Mouse (Mus musculus) hindbrain, embryonic 16.5 days (tissue): ENCODE results near the gene Srl. TPM values are rescaled to one million over a fixed set of nuclear protein-coding genes. Genes with fewer than 3 reads are reported as not detected.
A peak's percentile ranks its signal among the peaks of the same experiment; 100 is the strongest.

Experiments
- ATAC-seq: fragments of 200-750 bp; cut with Nextera tagmentation; 2 replicates; pipeline ENCODE4 v1.8.0; 2017; ENCODE audit warnings: moderate TSS enrichment, moderate library complexity
- H3K27ac ChIP-seq: fragments of 300-500 bp; sonication (generic); 2 replicates; pipeline ENCODE4 v1.5.1; 2014; ENCODE audit warnings: low read depth, mild to moderate bottlenecking, control low read depth, low read length, moderate library complexity
- H3K27me3 ChIP-seq: fragments of 300-500 bp; sonication (generic); replicated peaks from 2 replicates; pipeline ENCODE4 v1.6.1; 2014; ENCODE audit warnings: low read length; ENCODE audit not compliant: control insufficient read depth, insufficient read depth
- H3K36me3 ChIP-seq: fragments of 300-500 bp; sonication (generic); 2 replicates; pipeline ENCODE4 v1.6.1; 2014; ENCODE audit warnings: mild to moderate bottlenecking, low read length, moderate library complexity, mixed read lengths; ENCODE audit not compliant: control insufficient read depth, insufficient read depth
- H3K4me1 ChIP-seq: fragments of 300-500 bp; sonication (generic); 2 replicates; pipeline ENCODE4 v1.6.1; 2014; ENCODE audit warnings: low read depth, low read length; ENCODE audit not compliant: control insufficient read depth, insufficient read depth
- H3K4me2 ChIP-seq: fragments of 300-500 bp; sonication (generic); 2 replicates; pipeline ENCODE4 v1.6.1; 2014; ENCODE audit warnings: mild to moderate bottlenecking, low read length, control low read depth, moderate library complexity
- H3K4me3 ChIP-seq: fragments of 300-500 bp; sonication (generic); 2 replicates; pipeline ENCODE4 v1.5.1; 2014; ENCODE audit warnings: mild to moderate bottlenecking, low read length, control low read depth, moderate library complexity
- H3K9ac ChIP-seq: fragments of 300-500 bp; sonication (generic); 2 replicates; pipeline ENCODE4 v1.6.1; 2014; ENCODE audit warnings: low read depth, mild to moderate bottlenecking, control low read depth, low read length, moderate library complexity
- H3K9me3 ChIP-seq: fragments of 300-500 bp; sonication (generic); 2 replicates; pipeline ENCODE4 v1.6.1; 2014; ENCODE audit warnings: mild to moderate bottlenecking, low read length, moderate library complexity; ENCODE audit not compliant: control insufficient read depth
- WGBS: fragments of 180-500 bp; shearing (Covaris S2); extraction: QIAGEN DNeasy Blood & Tissue Kit; methylation state at CpG from one replicate; pipeline ENCODE4 v1.1.7; 2014; 5-methylcytosine and 5-hydroxymethylcytosine counted together
- polyA plus RNA-seq: library from polyadenylated mRNA; unstranded; fragments of >200 nt; fragmentation: Nextera tagmentation; extraction: Ambion mirVana; gene quantifications from 2 replicates; pipeline ENCODE4 v1.2.1, GENCODE M21; 2015

Srl gene
- polyA plus RNA-seq, 1 experiment from 2014 or later, result 16.3 TPM

GRCm38 (mm10) chr16:4512661-4513438 lies 28.8 kb downstream of the Srl start:
- Histone ChIP-seq H3K4me2 (no peak overlapping the region), H3K9me3 (no peaks in the 10 kb centered on the region), H3K4me3 (no peak overlapping the region), H3K27me3 (no peaks in the 10 kb centered on the region), H3K4me1 (no peaks in the 10 kb centered on the region), H3K9ac (no peak overlapping the region), H3K36me3 (no peaks in the 10 kb centered on the region), H3K27ac (no peak overlapping the region)
- ATAC-seq, result peak; percentile 69; the same call in 1 of the 2 replicates
- 81% methylated on average over 3 of the region's 3 CpGs for WGBS

GRCm38 (mm10) chr16:4511371-4511770 lies 30.2 kb downstream of the Srl start:
- ATAC-seq, result no peak
- no peaks in the 10 kb centered on the region for H3K4me1 ChIP-seq
- 89% methylated on average over 2 of the region's 2 CpGs for WGBS
- no peak overlapping the region for H3K4me2 ChIP-seq
- H3K27ac ChIP-seq, result no peak overlapping the region
- no peaks in the 10 kb centered on the region for H3K36me3 ChIP-seq
- no peak overlapping the region for H3K4me3 ChIP-seq
- H3K9me3 ChIP-seq, result no peaks in the 10 kb centered on the region
- H3K27me3 ChIP-seq, result no peaks in the 10 kb centered on the region
- H3K9ac ChIP-seq, result no peak overlapping the region

GRCm38 (mm10) chr16:4506181-4506580 lies 35.4 kb downstream of the Srl start:
- no peaks in the 10 kb centered on the region for H3K36me3 ChIP-seq
- WGBS, result 80% methylated on average over 3 of the region's 3 CpGs
- H3K27me3 ChIP-seq, result no peaks in the 10 kb centered on the region
- H3K4me3 ChIP-seq, result no peak overlapping the region
- no peaks in the 10 kb centered on the region for H3K4me1 ChIP-seq
- no peak for ATAC-seq
- H3K4me2 ChIP-seq, result no peak overlapping the region
- no peak overlapping the region for H3K9ac ChIP-seq
- H3K9me3 ChIP-seq, result no peaks in the 10 kb centered on the region
- no peak overlapping the region for H3K27ac ChIP-seq

- Histone ChIP-seq H3K27me3 (no peaks in the 10 kb centered on the region), H3K36me3 (no peaks in the 10 kb centered on the region), H3K9ac (no peak overlapping the region), H3K4me3 (no peak overlapping the region), H3K9me3 (no peaks in the 10 kb centered on the region), H3K4me2 (no peak overlapping the region), H3K4me1 (no peaks in the 10 kb centered on the region), H3K27ac (no peak overlapping the region)
- no peak for ATAC-seq
- 97% methylated on average over 1 of the region's 1 CpGs for WGBS
Observed at GRCm38 (mm10) chr16:4503495-4503894, 38.1 kb downstream of the Srl start.

- H3K9me3 ChIP-seq, result no peaks in the 10 kb centered on the region
- no peaks in the 10 kb centered on the region for H3K36me3 ChIP-seq
- no peaks in the 10 kb centered on the region for H3K4me1 ChIP-seq
- H3K27ac ChIP-seq, result no peak overlapping the region
- no peak overlapping the region for H3K4me3 ChIP-seq
- H3K27me3 ChIP-seq, result no peaks in the 10 kb centered on the region
- H3K9ac ChIP-seq, result no peak overlapping the region
- H3K4me2 ChIP-seq, result no peak overlapping the region
- no peak for ATAC-seq
Observed at GRCm38 (mm10) chr16:4502568-4502967, 39.0 kb downstream of the Srl start.

GRCm38 (mm10) chr16:4501703-4502102 lies 39.9 kb downstream of the Srl start:
- no peaks in the 10 kb centered on the region for H3K9me3 ChIP-seq
- no peaks in the 10 kb centered on the region for H3K27me3 ChIP-seq
- no peak overlapping the region for H3K27ac ChIP-seq
- 86% methylated on average over 3 of the region's 3 CpGs for WGBS
- H3K4me1 ChIP-seq, result no peaks in the 10 kb centered on the region
- H3K9ac ChIP-seq, result no peak overlapping the region
- ATAC-seq, result no peak
- H3K36me3 ChIP-seq, result no peaks in the 10 kb centered on the region
- no peak overlapping the region for H3K4me3 ChIP-seq
- no peak overlapping the region for H3K4me2 ChIP-seq

GRCm38 (mm10) chr16:4500598-4501385 lies 40.8 kb downstream of the Srl start:
- no peak overlapping the region for H3K4me2 ChIP-seq
- no peaks in the 10 kb centered on the region for H3K4me1 ChIP-seq
- no peaks in the 10 kb centered on the region for H3K9me3 ChIP-seq
- H3K4me3 ChIP-seq, result no peak overlapping the region
- no peak for ATAC-seq
- 74% methylated on average over 8 of the region's 8 CpGs for WGBS
- H3K36me3 ChIP-seq, result no peaks in the 10 kb centered on the region
- no peak overlapping the region for H3K9ac ChIP-seq
- H3K27ac ChIP-seq, result no peak overlapping the region
- no peaks in the 10 kb centered on the region for H3K27me3 ChIP-seq

GRCm38 (mm10) chr16:4497762-4498607 lies 43.6 kb downstream of the Srl start:
- 84% methylated on average over 8 of the region's 8 CpGs for WGBS
- no peaks in the 10 kb centered on the region for H3K36me3 ChIP-seq
- ATAC-seq, result no peak
- no peaks in the 10 kb centered on the region for H3K27me3 ChIP-seq
- H3K4me2 ChIP-seq, result no peak overlapping the region
- H3K9me3 ChIP-seq, result no peaks in the 10 kb centered on the region
- H3K4me1 ChIP-seq, result no peaks in the 10 kb centered on the region
- no peak overlapping the region for H3K27ac ChIP-seq
- no peak overlapping the region for H3K4me3 ChIP-seq
- no peak overlapping the region for H3K9ac ChIP-seq

GRCm38 (mm10) chr16:4496470-4496869 lies 45.1 kb downstream of the Srl start:
- Histone ChIP-seq H3K4me3 (no peak overlapping the region), H3K4me1 (no peaks in the 10 kb centered on the region), H3K9me3 (no peaks in the 10 kb centered on the region), H3K4me2 (no peak overlapping the region), H3K27me3 (no peaks in the 10 kb centered on the region), H3K9ac (no peak overlapping the region), H3K36me3 (no peaks in the 10 kb centered on the region), H3K27ac (no peak overlapping the region)
- WGBS, result 93% methylated on average over 3 of the region's 3 CpGs
- no peak for ATAC-seq
